Mouse (Mus musculus) MEL (cell line): ENCODE data around the gene Snrnp40. TPM values are rescaled to one million over a fixed set of nuclear protein-coding genes. Genes with fewer than 3 reads are reported as not detected.

Experiments
- DNase-seq: peaks from one replicate; pipeline ENCODE4 v3.0.0; 2011; ENCODE audit warnings: low read depth, low spot score
- H3K27ac ChIP-seq: 2 replicates; pipeline ENCODE4 v1.5.1; 2012; ENCODE audit warnings: low read depth, mild to moderate bottlenecking, control low read depth, low read length, moderate library complexity; ENCODE audit not compliant: control insufficient read depth
- H3K27me3 ChIP-seq, 2 experiments: fragments of 150-350 bp in 1 of 2; sonication (generic) in 1 of 2; 2 replicates each; pipeline ENCODE4 v1.6.1; 2012; ENCODE audit warnings: low read length in 2 of 2, mild to moderate bottlenecking in 2 of 2, improper control_type of control experiment in 1 of 2, moderate library complexity in 1 of 2; ENCODE audit not compliant: insufficient read depth in 2 of 2, control insufficient read depth in 1 of 2
- H3K36me3 ChIP-seq, 2 experiments: 2 replicates each; pipeline ENCODE4 v1.6.1; 2012 to 2014; ENCODE audit warnings: low read length in 2 of 2, improper control_type of control experiment in 1 of 2, inconsistent platforms in 1 of 2, mild to moderate bottlenecking in 1 of 2; ENCODE audit not compliant: insufficient read depth in 2 of 2, control insufficient read depth in 1 of 2
- H3K4me1 ChIP-seq, 2 experiments: fragments of 150-350 bp in 1 of 2; sonication (generic) in 1 of 2; 2 replicates each; pipeline ENCODE4 v1.6.1; 2012; ENCODE audit warnings: low read length in 2 of 2, improper control_type of control experiment in 1 of 2, mild to moderate bottlenecking in 1 of 2; ENCODE audit not compliant: insufficient read depth in 2 of 2, control insufficient read depth in 1 of 2
- H3K4me3 ChIP-seq, 2 experiments: fragments of 150-350 bp in 1 of 2; sonication (generic) in 1 of 2; 2 replicates each; pipeline ENCODE4 v1.5.1; 2012; ENCODE audit warnings: low read depth in 2 of 2, low read length in 2 of 2, mild to moderate bottlenecking in 2 of 2, moderate library complexity in 2 of 2, control low read depth in 1 of 2, improper control_type of control experiment in 1 of 2; ENCODE audit not compliant: control insufficient read depth in 1 of 2, insufficient read depth in 1 of 2
- H3K79me2 ChIP-seq: 2 replicates; pipeline ENCODE4 v1.6.1; 2012; ENCODE audit warnings: mild to moderate bottlenecking, low read length, moderate library complexity; ENCODE audit not compliant: control insufficient read depth, poor library complexity, insufficient read depth
- H3K9ac ChIP-seq: 2 replicates; pipeline ENCODE4 v1.6.1; 2012; ENCODE audit warnings: low read depth, mild to moderate bottlenecking, control low read depth, low read length, moderate library complexity; ENCODE audit not compliant: control insufficient read depth, poor library complexity, severe bottlenecking
- H3K9me3 ChIP-seq: fragments of 150-350 bp; sonication (generic); replicated peaks from 2 replicates; pipeline ENCODE4 v1.6.1; 2012; ENCODE audit warnings: mild to moderate bottlenecking, low read length, improper control_type of control experiment, moderate library complexity; ENCODE audit not compliant: insufficient read depth
- CHD2 ChIP-seq: IDR thresholded peaks from 2 replicates; pipeline ENCODE4 v1.6.1; 2011; ENCODE audit warnings: low read length, improper control_type of control experiment
- CTCF ChIP-seq, 3 experiments: IDR thresholded peaks in 2 of 3; conservative IDR thresholded peaks in 1 of 3; 2 replicates each; pipeline ENCODE4 v1.5.1; 2011 to 2012; ENCODE audit warnings: low read length in 3 of 3, low read depth in 2 of 3, mild to moderate bottlenecking in 2 of 3, improper control_type of control experiment in 1 of 3, inconsistent platforms in 1 of 3, mixed read lengths in 1 of 3, moderate library complexity in 1 of 3; ENCODE audit not compliant: control insufficient read depth in 1 of 3, insufficient read depth in 1 of 3, poor library complexity in 1 of 3, severe bottlenecking in 1 of 3
- ETS1 ChIP-seq: IDR thresholded peaks from 2 replicates; pipeline ENCODE4 v1.6.1; 2012; ENCODE audit warnings: low read depth, mild to moderate bottlenecking, inconsistent platforms, low read length, improper control_type of control experiment, moderate library complexity
- GATA1 ChIP-seq: IDR thresholded peaks from 2 replicates; pipeline ENCODE4 v1.6.1; 2011; ENCODE audit warnings: low read depth, low read length, improper control_type of control experiment
- MAFK ChIP-seq: IDR thresholded peaks from 2 replicates; pipeline ENCODE4 v1.6.1; 2011; ENCODE audit warnings: low read depth, mild to moderate bottlenecking, low read length, improper control_type of control experiment, borderline replicate concordance
- MAX ChIP-seq: IDR thresholded peaks from 2 replicates; pipeline ENCODE4 v1.6.1; 2011; ENCODE audit warnings: low read length, improper control_type of control experiment
- MXI1 ChIP-seq: IDR thresholded peaks from 2 replicates; pipeline ENCODE4 v1.6.1; 2011; ENCODE audit warnings: mild to moderate bottlenecking, low read depth, low read length, improper control_type of control experiment
- MYC ChIP-seq: IDR thresholded peaks from 2 replicates; pipeline ENCODE4 v1.6.1; 2011; ENCODE audit warnings: low read depth, mild to moderate bottlenecking, low read length, improper control_type of control experiment, moderate library complexity
- NRF1 ChIP-seq: IDR thresholded peaks from 2 replicates; pipeline ENCODE4 v1.6.1; 2014; ENCODE audit warnings: low read depth, mild to moderate bottlenecking, inconsistent platforms, low read length, improper control_type of control experiment, moderate library complexity; ENCODE audit not compliant: poor library complexity, insufficient read depth, severe bottlenecking
- POLR2A ChIP-seq, 2 experiments: IDR thresholded peaks; 2 replicates each; pipeline ENCODE4 v1.6.1; 2011 to 2012; ENCODE audit warnings: low read length in 2 of 2, mild to moderate bottlenecking in 2 of 2, control low read depth in 1 of 2, improper control_type of control experiment in 1 of 2, low read depth in 1 of 2, moderate library complexity in 1 of 2; ENCODE audit not compliant: control insufficient read depth in 1 of 2, insufficient read depth in 1 of 2, poor library complexity in 1 of 2
- POLR2AphosphoS2 ChIP-seq: IDR thresholded peaks from 2 replicates; pipeline ENCODE4 v1.6.1; 2011; ENCODE audit warnings: low read length, improper control_type of control experiment
- RAD21 ChIP-seq: IDR thresholded peaks from 2 replicates; pipeline ENCODE4 v1.6.1; 2011; ENCODE audit warnings: mild to moderate bottlenecking, low read depth, low read length, improper control_type of control experiment
- SIN3A ChIP-seq: IDR thresholded peaks from 2 replicates; pipeline ENCODE4 v1.6.1; 2012; ENCODE audit warnings: low read length, improper control_type of control experiment, inconsistent platforms
- SMC3 ChIP-seq: IDR thresholded peaks from 2 replicates; pipeline ENCODE4 v1.6.1; 2011; ENCODE audit warnings: low read depth, low read length, improper control_type of control experiment
- TBP ChIP-seq: IDR thresholded peaks from 2 replicates; pipeline ENCODE4 v1.8.0; 2011; ENCODE audit warnings: low read depth, low read length, improper control_type of control experiment
- TCF12 ChIP-seq: IDR thresholded peaks from 2 replicates; pipeline ENCODE4 v1.6.1; 2014; ENCODE audit warnings: low read depth, mild to moderate bottlenecking, inconsistent platforms, low read length, improper control_type of control experiment, moderate library complexity
- UBTF ChIP-seq: IDR thresholded peaks from 2 replicates; pipeline ENCODE4 v1.6.1; 2012; ENCODE audit warnings: low read depth, mild to moderate bottlenecking, inconsistent platforms, low read length, improper control_type of control experiment, moderate library complexity, borderline replicate concordance; ENCODE audit not compliant: insufficient read depth
- USF1 ChIP-seq: IDR thresholded peaks from 2 replicates; pipeline ENCODE4 v1.6.1; 2014; ENCODE audit warnings: low read depth, mild to moderate bottlenecking, inconsistent platforms, low read length, improper control_type of control experiment, moderate library complexity
- polyA plus RNA-seq, 2 experiments: library from polyadenylated mRNA; stranded (reverse) in 1 of 2; unstranded in 1 of 2; fragments of >175 nt in 1 of 2; fragments of >200 nt in 1 of 2; gene quantifications; 2 replicates each; pipeline versions ENCODE4 v1.2.1 to v1.2.4; 2012; ENCODE audit warnings: low replicate concordance in 2 of 2, low read depth in 1 of 2; ENCODE audit not compliant: insufficient read length in 2 of 2, insufficient read depth in 1 of 2, missing spikeins in 1 of 2
- total RNA-seq: library from RNA; depleted of rRNA; stranded (reverse); fragments of 300-350 nt; gene quantifications from 2 replicates; pipeline ENCODE4 v1.2.3, GENCODE M21; 2012

Gene Snrnp40
- total and polyA plus RNA-seq, 3 experiments, result 127 to 371 (median 151) TPM

GRCm38 (mm10) chr4:130312526-130312925 is 47.4 kb upstream of the Snrnp40 start:
- H3K27me3 ChIP-seq, result no peaks in the 10 kb centered on the region

GRCm38 (mm10) chr4:130313552-130313951 is 46.4 kb upstream of the Snrnp40 start:
- H3K4me3 ChIP-seq, result no peak overlapping the region
- H3K9ac ChIP-seq, result no peak overlapping the region
- no peaks in the 10 kb centered on the region for H3K79me2 ChIP-seq
- H3K27ac ChIP-seq, result no peak overlapping the region
- no peaks in the 10 kb centered on the region; a peak in 1 of 4 replicates for H3K36me3 ChIP-seq
- no peaks in the 10 kb centered on the region for H3K4me1 ChIP-seq
- H3K9me3 ChIP-seq, result no peaks in the 10 kb centered on the region
- no peaks in the 10 kb centered on the region for H3K27me3 ChIP-seq
- TF ChIP-seq MXI1, result no peak
- TF ChIP-seq TBP, result no peak
- no peak for DNase-seq

More at GRCm38 (mm10) chr4:130312526-130312925, 47.4 kb upstream of the Snrnp40 start:
- no peaks in the 10 kb centered on the region for H3K9me3 ChIP-seq
- H3K27ac ChIP-seq, result no peak overlapping the region
- H3K79me2 ChIP-seq, result no peaks in the 10 kb centered on the region
- TF ChIP-seq NRF1 (no peak), MXI1 (no peak), UBTF (no peak), TCF12 (no peak), SIN3A (no peak), ETS1 (no peak), TBP (no peak), MYC (no peak), CTCF (IDR thresholded peaks at IDR 0.05 in 2 of 3, conservative IDR thresholded peaks at IDR 0.05 in 1 of 3; ENCODE audit: control insufficient read depth in 1 of 3, insufficient read depth in 1 of 3, low read depth in 2 of 3, low read length in 3 of 3, poor library complexity in 1 of 3, severe bottlenecking in 1 of 3) (no peak), SMC3 (no peak), MAFK (no peak), CHD2 (no peak), RAD21 (no peak), MAX (no peak), GATA1 (no peak), POLR2AphosphoS2 (no peak), POLR2A (IDR thresholded peaks at IDR 0.05; ENCODE audit: control insufficient read depth in 1 of 2, insufficient read depth in 1 of 2, low read depth in 1 of 2, low read length in 2 of 2, poor library complexity in 1 of 2) (no peak), USF1 (no peak)
- H3K4me3 ChIP-seq, result no peak overlapping the region
- no peak for DNase-seq
- H3K36me3 ChIP-seq, result no peaks in the 10 kb centered on the region; a peak in 1 of 4 replicates
- no peak overlapping the region for H3K9ac ChIP-seq
- no peaks in the 10 kb centered on the region for H3K4me1 ChIP-seq
